Mouse (Mus musculus): Measurements from ENCODE around the gene Glp1r.

The Glp1r gene

DNA sequence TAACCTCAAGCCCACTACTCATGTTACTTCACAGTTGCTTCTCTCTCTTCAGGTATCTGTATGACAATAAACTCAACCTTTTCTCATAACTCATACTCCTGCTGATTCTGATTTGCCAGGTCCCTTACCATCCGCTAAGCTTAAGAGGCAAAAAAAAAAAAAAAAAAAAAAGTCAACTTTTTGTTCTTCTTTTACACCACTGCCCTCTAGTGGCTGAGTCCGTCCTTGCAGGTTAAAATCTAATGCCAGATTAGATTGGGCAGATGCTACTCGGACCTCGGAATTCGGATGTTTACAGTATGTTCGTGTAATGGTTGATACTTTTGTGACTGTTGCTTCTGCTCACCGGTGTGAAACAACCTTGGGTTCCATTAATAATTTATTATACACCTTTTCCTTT is 49.2 kb downstream of the Glp1r start:
- peak; percentile 73 for DNase-seq (ENCODE audit: low read depth, low spot score)
- no peaks in the 10 kb centered on the region for H3K27me3 ChIP-seq (ENCODE audit: control insufficient read depth, insufficient read depth, low read length, poor library complexity, severe bottlenecking)
- no peaks in the 10 kb centered on the region for H3K36me3 ChIP-seq (ENCODE audit: control insufficient read depth, insufficient read depth, low read length, poor library complexity, severe bottlenecking)

DNA sequence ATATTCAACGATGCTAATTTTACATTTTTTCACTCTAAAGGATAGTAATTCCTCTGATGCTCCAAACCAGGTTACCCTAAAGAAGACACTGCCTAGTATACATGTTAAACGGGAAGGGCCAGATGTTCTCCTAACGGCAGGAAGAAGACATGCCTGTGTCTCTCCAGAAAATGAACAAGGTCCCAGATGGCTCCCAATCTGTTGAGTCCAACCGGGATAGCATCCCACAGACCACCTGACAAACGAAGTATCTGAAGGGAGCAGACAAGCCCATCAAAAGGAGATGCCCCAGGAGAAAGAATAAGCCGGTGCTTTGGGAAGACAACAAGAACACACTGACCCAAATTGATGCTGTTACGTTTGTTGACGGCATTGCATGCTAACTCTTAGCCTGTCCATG is 50.0 kb downstream of the Glp1r start:
- no peak for DNase-seq (ENCODE audit: low read depth, low spot score)
- H3K27me3 ChIP-seq (ENCODE audit: control insufficient read depth, insufficient read depth, low read length, poor library complexity, severe bottlenecking), result no peaks in the 10 kb centered on the region

GRCm38 (mm10) chr17:30954340-30954739 is 52.7 kb downstream of the Glp1r start, which contains the start of gene Umodl1:
TSS of gene Umodl1 (plus strand) at chr17:30954640.
- H3K36me3 ChIP-seq (ENCODE audit: control insufficient read depth, insufficient read depth, low read length, poor library complexity, severe bottlenecking), result no peaks in the 10 kb centered on the region
- H3K27me3 ChIP-seq (ENCODE audit: control insufficient read depth, insufficient read depth, low read length, poor library complexity, severe bottlenecking), result no peaks in the 10 kb centered on the region
- DNase-seq (ENCODE audit: low read depth, low spot score), result no peak

More for the DNA sequence above, 50.0 kb downstream of the Glp1r start:
- no peaks in the 10 kb centered on the region for H3K36me3 ChIP-seq (ENCODE audit: control insufficient read depth, insufficient read depth, low read length, poor library complexity, severe bottlenecking)

DNA sequence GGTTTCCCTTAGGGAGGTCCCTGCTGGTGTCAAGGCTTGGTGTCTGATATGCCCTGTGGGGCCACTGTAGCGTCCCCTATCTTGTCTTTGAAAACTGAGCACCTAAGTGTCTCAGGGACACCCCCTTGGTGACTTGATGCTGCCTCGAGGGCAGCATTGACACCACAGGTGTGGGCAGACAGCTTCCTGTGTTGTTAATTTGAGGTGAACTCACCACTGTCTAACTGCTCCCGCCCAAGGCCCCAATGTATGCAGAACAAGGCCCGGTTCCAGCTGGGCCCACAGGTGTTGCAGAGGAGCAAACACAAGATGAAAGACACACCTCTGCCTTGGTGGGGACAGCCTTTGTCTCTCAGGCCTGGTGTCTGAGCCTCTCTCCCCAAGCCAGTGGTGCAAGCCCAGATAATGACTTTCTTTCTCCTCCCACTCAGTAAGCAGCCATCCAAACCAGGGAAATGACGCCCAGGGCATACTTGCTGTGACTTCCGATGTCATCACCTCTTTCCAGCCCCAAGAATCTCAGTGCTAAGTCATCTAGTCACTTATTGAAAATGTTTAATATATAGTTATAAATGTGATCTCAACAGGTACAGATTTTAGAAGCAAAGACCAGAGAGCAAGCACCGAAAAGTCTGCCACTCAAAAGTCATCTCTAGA is 60.4 kb downstream of the Glp1r start:
- no peak for DNase-seq (ENCODE audit: low read depth, low spot score)
- Histone ChIP-seq H3K36me3 (ENCODE audit: control insufficient read depth, insufficient read depth, low read length, poor library complexity, severe bottlenecking) (no peaks in the 10 kb centered on the region), H3K27me3 (ENCODE audit: control insufficient read depth, insufficient read depth, low read length, poor library complexity, severe bottlenecking) (no peaks in the 10 kb centered on the region)

DNA sequence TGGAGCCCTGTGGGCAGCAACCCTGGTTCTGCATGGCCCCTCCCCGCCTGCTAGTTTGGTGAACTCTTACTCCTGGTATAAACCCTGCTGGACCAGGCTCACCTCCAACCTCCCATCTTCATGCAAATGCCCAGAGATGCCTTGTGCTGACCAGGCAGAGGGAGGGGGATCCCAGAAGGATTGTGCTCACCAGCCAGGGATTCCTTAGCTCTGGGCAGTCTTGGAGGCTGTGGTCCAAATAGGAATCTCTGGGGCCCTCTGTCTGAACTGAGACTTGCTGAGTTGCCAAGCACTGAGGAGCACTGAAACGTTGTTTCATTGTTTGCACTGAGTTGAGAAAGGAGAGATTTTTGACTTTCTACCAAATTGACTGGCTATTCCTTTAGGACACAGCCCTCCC is 61.3 kb downstream of the Glp1r start:
- Histone ChIP-seq H3K27me3 (ENCODE audit: control insufficient read depth, insufficient read depth, low read length, poor library complexity, severe bottlenecking) (no peaks in the 10 kb centered on the region), H3K36me3 (ENCODE audit: control insufficient read depth, insufficient read depth, low read length, poor library complexity, severe bottlenecking) (no peaks in the 10 kb centered on the region)
- no peak for DNase-seq (ENCODE audit: low read depth, low spot score)

DNA sequence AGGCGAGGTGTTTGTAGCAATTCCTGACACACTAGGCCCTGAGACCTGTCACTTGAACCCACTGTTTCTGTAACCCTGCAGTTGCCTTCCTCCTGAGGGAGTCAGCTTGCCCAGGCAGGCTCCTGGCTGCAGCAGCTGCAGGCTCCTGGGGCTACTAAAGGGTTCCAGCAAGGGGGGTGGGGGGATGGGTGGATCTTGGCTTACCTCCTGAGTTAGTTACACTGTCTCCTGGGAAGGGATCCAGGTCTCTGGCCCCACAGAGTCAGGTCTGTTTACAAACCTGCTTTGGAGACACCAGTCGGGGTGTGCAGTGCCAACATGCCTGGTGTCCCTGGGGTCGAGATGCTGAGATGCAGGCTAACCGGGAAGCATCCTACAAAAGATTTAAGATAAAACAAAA is 68.4 kb downstream of the Glp1r start:
- no peaks in the 10 kb centered on the region for H3K36me3 ChIP-seq (ENCODE audit: control insufficient read depth, insufficient read depth, low read length, poor library complexity, severe bottlenecking)
- H3K27me3 ChIP-seq (ENCODE audit: control insufficient read depth, insufficient read depth, low read length, poor library complexity, severe bottlenecking), result no peaks in the 10 kb centered on the region
- DNase-seq (ENCODE audit: low read depth, low spot score), result no peak

DNA sequence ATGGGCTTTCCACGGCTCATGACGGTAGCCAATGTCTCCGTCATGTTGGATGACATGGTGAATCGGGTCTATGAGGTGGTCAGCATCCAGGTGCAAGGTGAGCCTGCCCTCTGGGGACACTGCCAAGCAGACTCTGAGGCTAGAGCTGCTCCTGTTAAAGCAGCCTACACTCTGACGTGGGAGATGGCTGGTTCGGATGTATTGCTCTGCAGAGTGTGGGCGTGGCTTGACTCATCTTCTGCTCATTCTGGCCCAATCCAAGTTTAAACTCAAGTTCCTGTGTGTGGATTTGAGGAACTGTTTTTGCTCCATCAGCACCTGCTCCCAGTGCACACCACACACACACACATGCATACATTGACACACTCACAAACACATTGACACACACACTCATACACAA is 70.3 kb downstream of the Glp1r start:
- no peak for DNase-seq (ENCODE audit: low read depth, low spot score)
- H3K36me3 ChIP-seq (ENCODE audit: control insufficient read depth, insufficient read depth, low read length, poor library complexity, severe bottlenecking), result no peaks in the 10 kb centered on the region
- no peaks in the 10 kb centered on the region for H3K27me3 ChIP-seq (ENCODE audit: control insufficient read depth, insufficient read depth, low read length, poor library complexity, severe bottlenecking)

DNA sequence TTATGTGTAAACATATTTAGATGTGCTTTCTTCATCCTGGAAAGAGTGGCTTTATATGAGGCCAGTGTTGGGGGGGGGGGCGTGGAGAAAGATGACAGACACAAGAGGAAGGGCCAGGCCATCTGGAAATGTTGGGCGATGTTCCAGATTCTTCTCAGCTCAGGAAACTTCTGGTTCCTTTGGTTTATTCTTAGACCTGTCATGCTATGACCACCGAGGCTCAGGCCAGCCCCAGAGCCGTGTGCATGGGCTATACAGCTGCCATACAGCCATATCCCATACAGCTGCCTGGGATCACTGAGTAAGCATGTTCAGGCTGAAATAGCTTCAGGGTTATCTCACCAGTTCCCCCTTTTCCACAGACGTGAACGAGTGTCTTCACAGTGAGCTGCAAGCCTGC is 71.7 kb downstream of the Glp1r start:
- DNase-seq (ENCODE audit: low read depth, low spot score), result no peak
- Histone ChIP-seq H3K27me3 (ENCODE audit: control insufficient read depth, insufficient read depth, low read length, poor library complexity, severe bottlenecking) (no peaks in the 10 kb centered on the region), H3K36me3 (ENCODE audit: control insufficient read depth, insufficient read depth, low read length, poor library complexity, severe bottlenecking) (no peaks in the 10 kb centered on the region)

DNA sequence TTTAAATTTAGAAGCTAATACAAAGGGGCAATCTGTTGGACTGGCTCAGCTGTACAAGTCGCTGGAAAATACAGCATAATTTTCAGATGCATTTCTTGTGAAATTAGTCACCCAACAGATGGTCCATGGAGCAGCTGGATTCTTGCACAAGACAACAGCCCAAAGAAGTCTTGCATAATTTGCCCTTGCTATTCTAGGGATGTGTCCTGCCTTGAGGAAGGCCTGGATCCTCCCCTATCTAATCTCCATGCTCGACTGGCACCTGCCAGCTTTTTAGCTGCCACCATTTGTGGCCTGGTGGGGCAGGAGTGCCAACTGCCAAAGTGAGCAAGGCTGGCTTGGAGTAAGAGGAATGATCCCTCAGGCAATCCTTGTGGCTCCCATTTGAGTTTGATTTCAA is 75.7 kb downstream of the Glp1r start:
- H3K27me3 ChIP-seq (ENCODE audit: control insufficient read depth, insufficient read depth, low read length, poor library complexity, severe bottlenecking), result no peaks in the 10 kb centered on the region
- no peak for DNase-seq (ENCODE audit: low read depth, low spot score)
- no peaks in the 10 kb centered on the region for H3K36me3 ChIP-seq (ENCODE audit: control insufficient read depth, insufficient read depth, low read length, poor library complexity, severe bottlenecking)

DNA sequence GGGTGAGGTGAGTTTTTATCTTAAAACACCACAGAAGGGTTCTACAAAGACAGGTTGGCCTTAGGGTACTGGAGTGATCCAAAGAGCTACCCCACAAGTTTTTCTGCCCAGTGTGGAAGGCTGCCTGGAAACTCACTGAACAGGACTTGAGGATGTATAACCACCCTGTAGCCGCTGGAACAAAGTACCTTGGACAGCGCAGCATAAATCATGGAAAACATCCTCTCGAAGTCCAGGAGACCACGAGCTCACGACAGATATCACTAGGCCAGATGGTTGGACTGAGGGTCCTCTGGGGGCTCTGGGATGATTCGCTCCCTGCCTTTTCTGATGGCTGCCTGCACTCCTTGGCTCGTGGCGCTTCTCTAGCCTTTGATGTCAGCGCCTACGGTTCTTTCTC is 76.9 kb downstream of the Glp1r start:
- H3K27me3 ChIP-seq (ENCODE audit: control insufficient read depth, insufficient read depth, low read length, poor library complexity, severe bottlenecking), result no peaks in the 10 kb centered on the region
- DNase-seq (ENCODE audit: low read depth, low spot score), result no peak
- no peaks in the 10 kb centered on the region for H3K36me3 ChIP-seq (ENCODE audit: control insufficient read depth, insufficient read depth, low read length, poor library complexity, severe bottlenecking)

- no peaks in the 10 kb centered on the region for H3K27me3 ChIP-seq (ENCODE audit: control insufficient read depth, insufficient read depth, low read length, poor library complexity, severe bottlenecking)
- DNase-seq (ENCODE audit: low read depth, low spot score), result no peak
- H3K36me3 ChIP-seq (ENCODE audit: control insufficient read depth, insufficient read depth, low read length, poor library complexity, severe bottlenecking), result no peaks in the 10 kb centered on the region
These were observed 81.9 kb downstream of the Glp1r start for GRCm38 (mm10) chr17:30983521-30983920.

GRCm38 (mm10) chr17:30990254-30990653 is 88.6 kb downstream of the Glp1r start:
- Histone ChIP-seq H3K36me3 (ENCODE audit: control insufficient read depth, insufficient read depth, low read length, poor library complexity, severe bottlenecking) (no peaks in the 10 kb centered on the region), H3K27me3 (ENCODE audit: control insufficient read depth, insufficient read depth, low read length, poor library complexity, severe bottlenecking) (no peaks in the 10 kb centered on the region)
- DNase-seq (ENCODE audit: low read depth, low spot score), result peak; percentile 51
